In the genomic region with DNA sequence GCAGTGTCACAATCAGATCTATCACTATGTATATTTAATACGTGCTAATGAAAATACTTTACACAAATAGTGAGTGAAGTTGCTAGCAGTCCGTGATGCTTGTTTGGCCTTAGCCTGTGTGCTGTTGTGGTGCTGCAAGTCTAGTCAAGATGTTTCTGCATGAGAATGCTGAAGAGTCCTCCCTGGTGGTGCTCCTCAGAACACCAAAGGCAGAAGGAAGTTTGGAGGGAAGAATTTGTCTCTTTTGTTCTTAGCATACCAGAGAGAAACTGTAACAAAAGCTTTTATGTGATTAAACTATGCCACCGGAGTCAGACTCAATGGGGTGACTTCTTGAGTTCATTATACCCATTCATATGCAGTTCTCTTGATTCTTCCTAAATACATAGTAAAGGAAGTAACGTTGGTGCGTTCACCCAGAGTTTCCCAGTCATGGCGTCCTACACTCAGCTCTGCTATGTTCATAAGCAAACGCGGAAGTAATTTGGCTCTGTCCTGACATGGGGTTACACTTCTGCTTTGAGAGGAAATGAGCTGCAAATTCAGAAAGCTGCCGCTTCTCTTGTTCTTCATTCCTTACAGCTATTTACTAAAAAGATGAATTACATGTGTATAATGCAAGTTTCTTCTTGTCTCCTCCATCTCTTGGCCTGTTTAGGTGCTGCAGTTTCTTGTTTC, we compare ENCODE assay signal across 20 mouse cellular contexts. TPM values are rescaled to one million over a fixed set of nuclear protein-coding genes. Genes with fewer than 3 reads are reported as not detected.
A peak's percentile ranks its signal among the peaks of the same experiment; 100 is the strongest.
DNase-seq lines count a peak whose midpoint lies in the region; ATAC-seq and TF ChIP-seq lines count a peak whose summit lies in the region.
"Had no signal": no experiment of that assay in that cellular context is flagged by ENCODE, and none has a peak within 500 bp of the region (broad histone marks: within the 10 kb centered on the region; RNA-seq: fewer than 3 reads in every experiment).

No protein-coding gene starts in this region.

- no peaks in the 10 kb centered on the region for H3K9me3 ChIP-seq in E14TG2a.4 (ENCODE audit: low read length)
- H3K9me3 ChIP-seq in ES-Bruce4 (replicated peaks; ENCODE audit: control insufficient read depth, insufficient read depth, low read length, poor library complexity, severe bottlenecking), result no peaks in the 10 kb centered on the region
- H3K9me3 ChIP-seq: embryonic facial prominence, embryonic 12.5 days; forebrain, embryonic 12.5 days; hindbrain, embryonic 12.5 days had no signal

- TF ChIP-seq EP300 in ES-Bruce4 (IDR thresholded peaks at IDR 0.05; ENCODE audit: insufficient read depth, low read depth, low read length), result peak; percentile 67

- peak overlapping the region; percentile 13; the same call in 1 of the 2 replicates for H3K4me3 ChIP-seq in E14TG2a.4 (replicated peaks; ENCODE audit: low read length)
- H3K4me3 ChIP-seq in ES-Bruce4 (ENCODE audit: low read depth, low read length), result no peak overlapping the region
- H3K4me3 ChIP-seq: embryonic facial prominence, embryonic 12.5 days; forebrain, embryonic 12.5 days; hindbrain, embryonic 12.5 days had no signal

- H3K36me3 ChIP-seq in E14TG2a.4 (ENCODE audit: insufficient read depth, low read length), result peaks cover 92% of the 10 kb centered on the region
- H3K36me3 ChIP-seq in ES-Bruce4 (ENCODE audit: control insufficient read depth, insufficient read depth, low read length, poor library complexity, severe bottlenecking), result peaks cover 50% of the 10 kb centered on the region

- peak overlapping the region; percentile 89 for H3K27ac ChIP-seq in ES-Bruce4 (ENCODE audit: insufficient read depth, low read length)
- H3K27ac ChIP-seq: embryonic facial prominence, embryonic 12.5 days; forebrain, embryonic 12.5 days; hindbrain, embryonic 12.5 days had no signal

- H3K9ac ChIP-seq in ES-Bruce4 (ENCODE audit: low read depth, poor library complexity, severe bottlenecking), result no peak overlapping the region
- H3K9ac ChIP-seq: embryonic facial prominence, embryonic 12.5 days; forebrain, embryonic 12.5 days; hindbrain, embryonic 12.5 days had no signal

- peak; percentile 40 for DNase-seq in WW6 (ENCODE audit: low read depth, low spot score)
- DNase-seq in ovary, adult 18-20 months (ENCODE audit: low spot score), result no peak
- DNase-seq in urinary bladder, postnatal 36 days (ENCODE audit: low spot score in 2 of 2), result no peak
- DNase-seq: adrenal gland, adult 2 months; adrenal gland, postnatal 25 days; cerebellum, adult 2 months; cerebellum, postnatal 10 days; gastrocnemius, postnatal 10 days; heart, postnatal 10 days; heart, postnatal 4 days had no signal

- ATAC-seq in megakaryocyte, adult 5-6 weeks (ENCODE audit: poor library complexity, severe bottlenecking), result 0 out of 2 replicates have a peak, but pooled peaks have one; percentile 51
- ATAC-seq: forebrain, embryonic 16.5 days; hindbrain, embryonic 16.5 days; inflammation-experienced regulatory T-cells, adult 6 months; intestine, postnatal 0 days had no signal

- peaks cover 66% of the 10 kb centered on the region for H3K4me1 ChIP-seq in E14TG2a.4 (replicated peaks; ENCODE audit: low read depth, low read length)
- no peaks in the 10 kb centered on the region for H3K4me1 ChIP-seq in ES-Bruce4 (ENCODE audit: control insufficient read depth, insufficient read depth, low read length)
- H3K4me1 ChIP-seq: embryonic facial prominence, embryonic 12.5 days; forebrain, embryonic 12.5 days; hindbrain, embryonic 12.5 days had no signal

- no peak for TF ChIP-seq CTCF in E14TG2a.4 (conservative IDR thresholded peaks at IDR 0.05; ENCODE audit: low read length)
- no peak for TF ChIP-seq CTCF in ES-Bruce4 (IDR thresholded peaks at IDR 0.05; ENCODE audit: low read depth, low read length)

- no peak for TF ChIP-seq POLR2A in ES-Bruce4 (IDR thresholded peaks at IDR 0.05; ENCODE audit: insufficient read depth, low read length)

- no peaks in the 10 kb centered on the region for H3K27me3 ChIP-seq in E14TG2a.4 (ENCODE audit: insufficient read depth, low read length)
- H3K27me3 ChIP-seq in ES-Bruce4 (ENCODE audit: control insufficient read depth, insufficient read depth, low read length, poor library complexity, severe bottlenecking), result no peaks in the 10 kb centered on the region
- H3K27me3 ChIP-seq: embryonic facial prominence, embryonic 12.5 days; forebrain, embryonic 12.5 days; hindbrain, embryonic 12.5 days had no signal

RNA-seq across cellular contexts. Expression of a gene that starts 59.0 kb away (rescaled TPM):
- 142 and 151 TPM in 2 replicates for polyA plus RNA-seq in ES-Bruce4 (2011; ENCODE audit: insufficient read depth, insufficient read length, low read depth, missing spikeins)
- 42.0 and 42.6 TPM in 2 replicates for total RNA-seq in megakaryocyte, adult 5-6 weeks (2015)
- total RNA-seq in megakaryocyte, adult 5-6 weeks (2017), result 43.7 and 48.3 TPM in 2 replicates
